Mouse (Mus musculus): ENCODE data around the gene Gm42906.

- TF ChIP-seq POLR2A (IDR thresholded peaks at IDR 0.05; ENCODE audit: insufficient read depth, low read length): no peak
- no peak for TF ChIP-seq CTCF (IDR thresholded peaks at IDR 0.05; ENCODE audit: low read depth, low read length)
- no peak for TF ChIP-seq EP300 (IDR thresholded peaks at IDR 0.05; ENCODE audit: insufficient read depth, low read depth, low read length)
These were observed 175.8 kb downstream of the Gm42906 start for GRCm38 (mm10) chr5:151252213-151252612.
